Mouse (Mus musculus): ENCODE measurements around the gene Cryzl1.

Gene Cryzl1

DNA sequence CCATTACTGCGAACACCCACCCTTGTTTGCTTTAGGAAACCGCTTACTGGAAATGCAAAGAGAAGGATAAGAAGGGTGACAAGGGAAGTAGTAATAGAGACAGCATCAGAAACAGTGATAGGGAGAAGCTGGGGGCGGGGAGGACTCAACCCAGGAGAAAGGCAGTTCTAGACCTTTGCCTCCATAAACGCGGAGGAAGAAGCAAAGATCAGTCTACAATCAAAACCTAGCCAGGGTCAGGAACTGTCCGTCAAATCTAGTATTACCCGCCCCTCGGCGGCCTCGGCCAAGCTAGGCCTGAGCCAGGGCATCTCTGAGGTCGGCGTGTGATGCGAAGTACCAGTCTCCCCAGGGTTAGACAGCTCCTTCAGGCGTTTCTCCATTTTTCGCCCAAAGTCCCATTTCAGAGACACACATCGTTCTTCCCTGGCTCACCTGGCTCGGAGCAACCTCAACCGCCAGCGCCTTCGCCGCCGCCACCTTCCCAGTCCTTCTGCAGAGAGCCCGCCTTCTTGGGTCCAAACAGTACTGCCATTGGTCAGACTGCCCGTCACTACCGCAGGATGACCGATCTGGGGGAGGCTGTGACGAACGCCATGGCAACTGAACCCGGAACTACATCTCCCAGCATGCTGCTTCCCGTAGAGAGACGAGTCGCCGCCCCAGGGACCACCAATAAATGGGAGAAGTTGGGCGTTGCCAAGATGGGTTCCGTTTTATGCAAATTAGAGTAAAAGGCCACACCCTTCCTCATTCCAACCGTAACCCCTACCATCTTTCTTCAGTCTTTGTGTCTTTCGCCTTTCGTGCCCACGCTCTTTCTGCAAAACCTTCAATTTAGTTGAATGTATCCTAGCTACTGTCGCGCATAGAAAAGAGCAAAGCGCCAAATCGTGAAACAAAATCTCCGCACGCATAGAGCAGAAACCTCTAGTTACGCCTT is at the start of gene Cryzl1:
Gene Cryzl1 (minus strand): TSS at position 853 of the 943 bp plus-strand sequence.
- peak; percentile 96 to 99 for DNase-seq (ENCODE audit: low spot score in 2 of 2)

DNA sequence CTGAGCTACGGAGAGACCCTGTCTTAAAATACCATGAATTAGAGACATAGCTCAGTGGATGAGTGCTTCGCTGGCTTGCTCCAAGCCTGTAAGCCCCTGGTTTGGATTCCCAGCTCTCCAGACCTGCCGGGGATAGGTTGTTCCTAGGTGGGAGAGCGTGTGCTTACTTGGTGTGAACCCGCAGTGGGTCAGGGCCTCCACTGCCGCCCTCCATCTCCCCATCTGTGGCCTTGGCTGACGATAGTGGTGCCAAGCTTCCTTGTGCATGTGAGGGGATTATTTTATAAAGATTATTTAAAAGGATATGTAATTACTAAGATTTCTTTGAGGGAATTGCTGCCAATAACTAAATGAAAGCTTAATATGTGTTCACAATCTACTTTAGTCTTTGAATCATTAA is 43.8 kb upstream of the Cryzl1 start:
- no peak for DNase-seq (ENCODE audit: low spot score in 2 of 2)

DNA sequence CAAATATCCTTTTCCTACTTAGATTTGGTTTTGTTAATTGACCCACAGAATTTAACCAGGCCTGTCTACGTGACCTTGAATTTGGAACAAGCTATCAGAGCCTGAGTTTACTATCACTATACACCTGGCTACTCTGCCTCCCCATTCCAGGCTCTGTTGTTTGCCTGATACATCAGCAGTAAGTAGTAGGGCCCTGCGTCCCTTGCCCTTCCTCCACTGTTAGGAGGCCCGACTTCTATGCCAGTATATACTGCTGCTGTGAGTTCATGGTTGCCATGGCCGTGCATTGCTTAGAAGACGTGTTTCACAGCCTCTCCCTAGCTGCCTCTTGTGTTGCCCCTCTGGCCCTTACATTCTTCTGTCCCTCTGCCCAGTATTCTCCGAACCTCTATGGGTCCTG is 42.6 kb upstream of the Cryzl1 start:
- no peak for DNase-seq (ENCODE audit: low spot score in 2 of 2)

- no peak for DNase-seq (ENCODE audit: low spot score in 2 of 2)
These were observed 41.9 kb upstream of the Cryzl1 start for GRCm38 (mm10) chr16:91770662-91771061.

DNA sequence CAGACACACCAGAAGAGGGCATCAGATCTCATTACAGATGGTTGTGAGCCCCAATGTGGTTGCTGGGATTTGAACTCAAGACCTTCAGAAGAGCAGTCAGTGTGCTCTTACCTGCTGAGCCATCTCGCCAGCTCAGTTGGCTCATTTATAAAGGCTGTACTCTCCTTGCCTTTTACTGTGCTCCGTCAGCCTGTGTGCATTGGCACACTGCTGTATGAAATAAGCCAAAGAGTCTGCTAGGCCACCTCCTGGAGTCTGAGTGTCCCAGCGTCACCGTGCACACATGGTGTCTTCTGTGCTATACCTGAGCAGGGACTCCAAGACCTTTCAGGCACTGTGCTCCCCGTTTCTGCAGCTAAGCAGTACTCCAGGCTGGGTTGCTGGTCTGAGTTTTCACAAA is 41.1 kb upstream of the Cryzl1 start:
- no peak for DNase-seq (ENCODE audit: low spot score in 2 of 2)

- no peak for DNase-seq (ENCODE audit: low spot score in 2 of 2)
These were observed 39.8 kb upstream of the Cryzl1 start for GRCm38 (mm10) chr16:91768586-91768985.

DNA sequence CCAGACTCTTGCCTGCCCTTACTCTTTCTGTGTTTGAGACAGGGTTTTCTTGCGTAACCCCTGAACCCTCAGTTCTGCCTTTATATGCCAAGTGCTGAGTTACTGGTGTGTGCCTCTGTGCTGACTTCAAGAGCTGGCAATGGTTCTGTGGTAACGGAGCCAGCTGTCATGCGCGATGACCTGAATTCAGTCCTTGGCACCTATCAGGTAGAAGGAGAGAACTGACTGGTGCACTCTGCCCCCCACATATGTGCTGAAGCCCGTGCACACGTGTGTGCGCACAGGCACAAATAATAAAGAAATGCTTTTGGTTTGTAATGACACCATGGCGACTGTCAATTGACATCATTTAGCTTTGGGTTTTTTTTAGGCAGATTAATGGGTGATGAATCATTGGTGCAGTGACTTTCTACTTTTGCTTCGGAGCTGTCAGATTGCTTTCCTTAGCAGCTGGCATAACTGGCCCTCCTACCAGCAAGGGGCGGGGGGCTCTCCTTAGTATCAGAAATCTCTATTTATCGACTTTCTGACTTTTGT is 38.5 kb upstream of the Cryzl1 start:
- DNase-seq (ENCODE audit: low spot score in 2 of 2) = peak in 1 of 2 experiments; percentile 13

- DNase-seq (ENCODE audit: low spot score in 2 of 2) = no peak
These were observed 37.0 kb upstream of the Cryzl1 start for GRCm38 (mm10) chr16:91765816-91766210.

DNA sequence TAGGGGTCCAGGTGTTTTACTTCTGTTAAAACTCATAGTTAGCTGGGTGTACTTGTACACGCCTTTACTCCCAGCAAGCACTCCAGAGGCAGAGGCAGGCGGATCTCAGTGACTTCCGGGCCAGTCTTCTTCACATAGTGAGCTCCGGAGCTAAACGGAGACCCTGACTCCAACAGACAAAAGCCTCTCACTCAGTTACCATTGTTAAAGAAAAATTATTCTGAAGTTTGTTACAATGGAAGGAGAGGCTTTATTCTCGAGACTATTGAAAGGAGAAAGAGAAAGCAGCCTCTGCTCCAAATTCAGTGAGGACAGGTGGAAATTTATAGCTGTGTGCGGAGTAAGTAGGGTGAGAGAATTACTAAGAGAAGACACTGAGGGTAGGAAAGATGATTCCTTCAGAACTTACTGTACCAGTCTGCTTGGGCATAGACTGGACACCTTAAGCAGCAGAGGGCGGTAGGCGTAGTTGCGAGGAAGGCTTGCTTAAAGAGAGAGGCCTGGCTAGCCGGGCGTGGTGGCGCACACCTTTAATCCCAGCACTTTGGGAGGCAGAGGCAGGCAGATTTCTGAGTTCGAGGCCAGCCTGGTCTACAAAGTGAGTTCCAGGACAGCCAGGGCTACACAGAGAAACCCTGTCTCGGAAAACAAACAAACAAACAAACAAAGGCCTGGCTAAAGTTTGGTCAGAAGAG is 36.5 kb upstream of the Cryzl1 start:
- no peak for DNase-seq (ENCODE audit: low spot score in 2 of 2)

DNA sequence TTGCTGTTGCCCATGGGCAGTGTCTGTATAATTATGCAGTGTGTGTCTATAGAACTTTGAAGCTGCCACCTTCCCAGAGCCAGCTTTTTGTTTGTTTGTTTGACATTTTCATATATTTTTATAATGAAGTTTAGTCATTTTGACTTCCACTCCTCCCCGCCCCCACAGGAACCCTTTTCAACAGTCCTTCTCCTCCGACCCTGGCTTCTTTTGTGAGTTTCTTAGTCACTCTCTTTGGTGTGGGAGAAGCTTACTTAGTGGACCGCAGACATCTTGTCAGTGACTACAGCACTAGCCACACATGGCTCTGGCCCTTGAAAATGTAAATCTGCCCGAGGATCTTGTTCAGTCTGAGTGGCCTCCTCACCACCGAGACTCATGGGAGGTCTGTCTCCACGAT is 35.6 kb upstream of the Cryzl1 start:
- DNase-seq (ENCODE audit: low spot score in 2 of 2) = no peak

GRCm38 (mm10) chr16:91763975-91764374 is 35.2 kb upstream of the Cryzl1 start:
- no peak for DNase-seq (ENCODE audit: low spot score in 2 of 2)

GRCm38 (mm10) chr16:91762476-91762875 is 33.7 kb upstream of the Cryzl1 start:
- no peak for DNase-seq (ENCODE audit: low spot score in 2 of 2)

- no peak for DNase-seq (ENCODE audit: low spot score in 2 of 2)
These were observed 33.0 kb upstream of the Cryzl1 start for GRCm38 (mm10) chr16:91761761-91762160.

DNA sequence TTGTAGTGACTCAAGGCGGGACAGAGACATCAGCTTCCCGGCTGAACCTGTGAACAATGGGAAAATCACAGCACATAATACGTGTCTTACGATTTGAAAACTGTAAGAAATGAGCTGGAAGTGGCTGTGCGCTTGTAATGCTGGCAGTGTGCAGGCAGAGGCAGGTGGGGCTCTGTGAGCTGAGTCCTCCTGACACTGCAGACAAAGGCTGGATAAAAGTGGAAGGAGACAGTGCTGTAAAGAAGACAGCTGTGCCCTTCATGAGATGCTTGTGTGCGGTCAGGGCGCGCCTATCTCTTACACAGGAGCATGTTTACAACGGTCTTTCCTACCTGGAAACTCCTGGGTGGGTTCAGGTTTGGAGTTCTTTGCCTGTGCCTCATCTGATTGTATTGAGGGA is 32.4 kb upstream of the Cryzl1 start:
- no peak for DNase-seq (ENCODE audit: low spot score in 2 of 2)

DNA sequence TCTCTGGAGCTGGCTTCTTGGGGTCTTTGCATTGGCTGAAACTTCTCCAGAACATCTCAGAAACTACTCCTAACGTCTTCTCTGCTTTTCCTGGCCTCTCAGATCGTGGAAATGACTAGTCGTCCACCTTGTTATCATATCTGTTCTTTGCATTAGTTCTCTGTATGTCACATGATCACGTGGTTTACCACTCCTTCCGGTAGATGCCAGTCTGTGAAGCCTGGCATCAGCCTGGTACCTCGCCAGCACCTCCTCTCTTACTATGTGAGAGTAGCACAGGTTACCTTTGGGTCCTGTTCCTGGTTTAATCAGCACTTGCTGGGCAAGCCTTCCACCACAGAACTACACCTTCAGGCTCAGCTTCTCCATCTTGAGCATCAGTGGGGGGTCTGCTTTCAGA is 26.2 kb upstream of the Cryzl1 start:
- DNase-seq (ENCODE audit: low spot score in 2 of 2) = no peak

DNA sequence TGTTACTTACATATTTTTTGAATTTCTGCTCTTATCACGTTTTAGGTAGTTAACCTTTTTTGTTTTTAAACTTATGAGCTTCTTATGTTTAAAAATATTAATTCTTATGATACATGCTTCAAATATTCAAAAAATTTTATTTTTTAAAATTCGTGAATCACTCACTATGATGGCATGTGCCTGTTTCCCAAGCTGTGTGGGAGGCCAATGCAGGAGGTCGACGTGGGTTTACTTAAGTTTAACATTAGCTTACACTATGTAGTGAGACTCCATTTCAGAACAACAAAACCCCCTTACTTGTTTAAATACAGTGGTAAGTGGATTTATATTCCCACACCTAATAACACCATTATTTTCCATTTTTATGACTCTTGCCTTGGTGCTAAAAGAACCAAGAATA is 24.8 kb upstream of the Cryzl1 start:
- DNase-seq (ENCODE audit: low spot score in 2 of 2) = no peak

GRCm38 (mm10) chr16:91751644-91752385 is 23.0 kb upstream of the Cryzl1 start:
- no peak for DNase-seq (ENCODE audit: low spot score in 2 of 2)

DNA sequence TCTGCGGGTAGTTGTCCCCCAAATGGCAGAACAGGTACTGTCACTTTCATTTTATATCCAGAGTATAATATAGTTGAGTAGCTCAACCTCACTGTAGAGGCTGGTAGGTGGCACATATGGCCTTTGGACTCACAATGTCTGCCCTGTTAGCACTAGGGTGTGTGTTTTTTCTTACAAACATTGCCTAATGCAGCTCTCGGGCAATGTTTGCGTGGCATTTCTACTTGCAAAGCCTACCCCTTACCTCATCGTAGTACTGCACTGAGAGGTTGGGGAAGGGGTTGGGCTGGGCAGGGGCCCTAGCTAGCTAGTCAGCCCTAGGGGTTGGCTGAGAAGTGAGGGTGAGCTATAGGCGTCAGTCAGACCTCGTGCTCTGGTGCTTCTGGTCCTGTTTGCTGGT is 18.8 kb upstream of the Cryzl1 start:
- DNase-seq (ENCODE audit: low spot score in 2 of 2) = no peak

DNA sequence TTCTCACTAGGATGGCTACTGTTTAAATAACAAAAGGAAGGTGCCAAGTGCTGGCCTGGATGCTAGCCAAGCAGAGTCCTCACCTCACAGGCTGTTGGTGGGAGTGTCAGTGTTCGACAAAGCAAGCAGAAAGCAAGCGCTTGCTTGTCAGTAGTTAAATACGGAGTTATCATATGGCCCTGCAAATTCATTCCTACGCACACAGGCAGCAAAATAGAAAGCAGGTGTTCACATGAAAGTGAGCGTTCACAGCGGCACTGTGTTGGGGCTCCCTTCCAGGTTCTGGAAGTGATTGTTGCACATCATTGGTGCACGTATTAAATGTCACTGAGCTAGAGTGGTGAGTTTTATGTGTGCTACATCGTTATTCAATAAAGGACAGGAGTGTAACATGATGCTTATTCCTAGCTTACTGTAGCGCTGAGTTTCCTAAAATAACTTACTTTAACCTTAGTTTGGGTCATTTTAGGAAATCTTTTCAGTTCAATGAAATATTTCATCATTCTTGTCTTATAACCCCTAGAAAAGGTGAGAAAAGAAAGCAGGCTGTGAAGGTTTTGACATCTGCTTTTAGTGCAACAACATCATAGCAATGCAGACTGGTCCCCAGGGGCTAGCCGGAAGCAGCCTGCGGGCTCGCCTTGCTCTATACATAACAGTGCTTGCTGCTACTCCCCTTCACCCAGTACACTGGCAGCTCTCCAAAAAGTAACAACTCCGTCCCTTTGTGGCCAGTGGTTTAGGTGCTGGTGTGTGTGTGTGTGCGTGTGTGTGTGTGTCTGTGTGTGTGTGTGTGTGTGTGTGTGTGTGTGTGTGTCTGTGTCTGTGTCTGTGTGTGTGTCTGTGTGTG is 17.6 kb upstream of the Cryzl1 start:
- no peak for DNase-seq (ENCODE audit: low spot score in 2 of 2)

GRCm38 (mm10) chr16:91743055-91743454 is 14.3 kb upstream of the Cryzl1 start:
- no peak for DNase-seq (ENCODE audit: low spot score in 2 of 2)

GRCm38 (mm10) chr16:91740918-91741255 is 12.1 kb upstream of the Cryzl1 start:
- no peak for DNase-seq (ENCODE audit: low spot score in 2 of 2)
